Mouse (Mus musculus): ENCODE data around the gene Mgam.
"Not testable (repeated sequence)": the region's sequence is repeated elsewhere in the genome, so short reads cannot be mapped to it uniquely, and the experiment has no call there.

Gene Mgam

DNA sequence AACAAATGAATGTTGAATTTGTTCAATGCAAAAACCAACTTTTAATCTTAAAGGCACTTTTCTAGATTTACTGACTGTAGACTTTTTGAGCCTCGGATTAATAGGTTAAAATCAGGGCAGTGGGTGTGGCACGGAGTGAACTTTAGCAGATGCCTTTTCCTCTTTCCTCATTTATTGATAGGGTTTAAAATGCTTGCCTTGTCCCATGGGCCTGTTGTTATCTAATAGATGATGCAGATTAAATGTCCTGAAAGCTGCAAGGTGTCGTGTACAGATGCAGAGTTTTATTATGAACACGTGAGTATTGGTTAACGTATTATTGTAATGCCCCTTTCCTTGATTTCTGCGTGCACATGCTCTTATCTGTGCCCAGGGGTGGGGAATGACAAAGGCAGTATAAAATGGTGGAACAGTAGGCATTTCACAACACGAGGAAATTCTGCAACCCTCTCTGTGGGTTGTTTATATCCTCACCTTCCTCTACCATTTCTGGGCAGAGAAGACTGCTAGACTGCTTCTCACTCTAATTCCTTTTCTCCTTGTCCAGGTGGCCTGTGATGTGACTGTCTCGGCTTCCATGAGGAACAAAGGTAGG is at the start of gene Mgam:
Mgam (plus strand) TSS at position 426 of the 595 bp plus-strand sequence.
- DNase-seq (ENCODE audit: extremely low spot score, low spot score), result no peak

DNA sequence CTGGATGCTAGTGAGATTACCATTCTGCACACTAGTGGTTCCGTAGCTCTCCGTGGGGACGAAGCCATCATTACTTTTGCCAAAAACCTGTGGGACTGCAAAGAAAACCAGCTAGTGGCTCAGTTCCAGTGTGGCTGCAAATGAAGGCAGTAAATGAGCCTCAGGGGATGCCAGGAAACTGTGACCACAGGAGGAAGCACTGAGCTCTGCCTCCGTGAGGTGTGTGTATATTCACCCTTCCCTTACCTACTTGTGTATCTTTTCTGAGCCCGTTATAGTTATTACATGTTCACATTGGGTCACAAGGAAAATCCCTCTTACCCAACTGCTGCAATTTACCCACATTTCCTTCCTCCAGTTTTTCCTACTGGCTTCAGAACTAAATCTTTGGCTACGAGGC is 44.3 kb upstream of the Mgam start:
- no peak for DNase-seq (ENCODE audit: extremely low spot score, low spot score)

- no peak for DNase-seq (ENCODE audit: extremely low spot score, low spot score)
Observed at GRCm38 (mm10) chr6:40585645-40586044, 43.0 kb upstream of the Mgam start, which contains the start of gene Clec5a. Clec5a (minus strand) TSS chr6:40585821.

- DNase-seq (ENCODE audit: extremely low spot score, low spot score), result no peak
Observed at GRCm38 (mm10) chr6:40588346-40588745, 40.3 kb upstream of the Mgam start.

- no peak for DNase-seq (ENCODE audit: extremely low spot score, low spot score)
Observed at GRCm38 (mm10) chr6:40594804-40595550, 33.7 kb upstream of the Mgam start.

GRCm38 (mm10) chr6:40598546-40598945 is 30.1 kb upstream of the Mgam start:
- not testable (repeated sequence) for DNase-seq (ENCODE audit: extremely low spot score, low spot score)

GRCm38 (mm10) chr6:40607431-40607830 is 21.2 kb upstream of the Mgam start:
- DNase-seq (ENCODE audit: extremely low spot score, low spot score), result no peak

DNA sequence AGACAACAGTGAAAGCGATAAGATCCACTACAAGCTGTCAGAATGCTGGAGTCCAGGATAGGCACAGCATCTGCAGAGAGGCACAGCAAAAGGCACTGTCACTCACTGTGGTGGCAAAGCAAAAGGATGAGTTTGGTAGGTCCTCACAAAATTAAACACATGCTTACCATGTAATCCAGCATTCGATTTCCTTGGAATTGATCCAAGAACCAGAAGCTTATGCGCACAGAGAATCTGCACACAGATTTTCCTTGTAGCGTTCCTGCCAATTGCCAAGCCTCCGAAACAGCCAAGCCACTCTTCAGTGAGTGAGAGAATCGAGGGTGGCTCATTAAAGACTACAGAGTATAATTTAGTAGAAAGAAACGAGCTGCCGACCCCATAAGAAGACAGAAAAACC is 18.4 kb upstream of the Mgam start:
- no peak for DNase-seq (ENCODE audit: extremely low spot score, low spot score)

- DNase-seq (ENCODE audit: extremely low spot score, low spot score), result no peak
Observed at GRCm38 (mm10) chr6:40613260-40613852, 15.3 kb upstream of the Mgam start, which contains the start of gene Tas2r138. Tas2r138 (minus strand) TSS chr6:40613310.

DNA sequence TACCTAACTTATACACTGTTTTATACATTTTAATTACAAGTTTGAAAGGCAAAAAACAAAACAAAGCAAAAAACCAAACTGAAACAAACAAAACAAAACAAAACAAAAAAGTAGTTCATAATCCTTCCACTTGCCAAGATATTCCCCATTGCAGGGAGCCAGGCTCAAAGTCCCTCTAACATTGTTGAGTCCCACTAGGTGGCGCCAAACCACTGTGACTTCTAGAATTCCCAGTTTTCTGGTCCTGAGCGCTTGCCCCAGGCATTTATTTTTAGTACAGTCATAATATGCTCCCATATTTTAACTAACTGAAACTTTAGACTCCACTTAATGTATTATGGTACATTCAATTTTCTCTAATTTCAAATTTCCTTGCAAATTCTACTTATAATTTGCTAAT is 10.7 kb upstream of the Mgam start:
- peak; percentile 62 for DNase-seq (ENCODE audit: extremely low spot score, low spot score)

DNA sequence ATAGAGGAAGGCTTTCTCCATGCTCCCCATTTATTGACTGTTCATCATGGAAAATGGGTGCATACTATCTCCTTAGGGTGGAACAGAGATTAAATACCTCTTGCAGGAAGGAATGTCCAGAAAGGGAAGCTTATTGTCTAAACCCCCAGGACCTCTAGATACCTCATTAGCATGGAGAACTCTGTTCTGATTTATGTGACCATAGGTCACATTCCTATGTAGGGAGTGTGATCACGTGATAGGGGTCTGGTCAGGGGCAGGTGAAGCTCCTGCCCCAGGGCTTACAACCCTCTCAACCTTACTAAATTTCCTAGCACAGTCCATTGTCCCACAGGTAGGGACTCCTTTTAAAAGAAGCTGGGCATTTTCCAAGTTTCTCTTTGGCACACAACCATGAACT is 2.5 kb upstream of the Mgam start:
- no peak for DNase-seq (ENCODE audit: extremely low spot score, low spot score)

- no peak for DNase-seq (ENCODE audit: extremely low spot score, low spot score)
Observed at GRCm38 (mm10) chr6:40634640-40635071, 6.0 kb downstream of the Mgam start.

GRCm38 (mm10) chr6:40635559-40635958 is 6.9 kb downstream of the Mgam start:
- no peak for DNase-seq (ENCODE audit: extremely low spot score, low spot score)

DNA sequence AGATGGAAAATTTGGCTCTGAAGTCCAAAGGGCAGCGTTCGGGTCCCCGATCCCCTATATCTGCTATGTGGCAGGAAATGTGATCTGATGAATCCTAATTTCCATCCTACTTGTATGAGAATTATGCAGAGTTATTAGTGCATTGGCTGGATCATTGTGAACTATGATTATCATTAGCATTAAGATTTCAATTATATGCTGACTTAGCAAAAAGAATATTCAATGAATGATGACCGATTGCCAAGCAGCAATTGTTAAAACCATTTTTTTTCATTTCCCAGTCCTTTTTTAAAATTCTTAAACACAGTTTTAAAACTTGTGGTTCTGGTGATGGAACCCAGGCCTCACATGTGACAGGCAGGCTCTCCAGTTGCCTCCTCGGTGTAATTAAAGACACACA is 9.1 kb downstream of the Mgam start:
- DNase-seq (ENCODE audit: extremely low spot score, low spot score), result no peak

DNA sequence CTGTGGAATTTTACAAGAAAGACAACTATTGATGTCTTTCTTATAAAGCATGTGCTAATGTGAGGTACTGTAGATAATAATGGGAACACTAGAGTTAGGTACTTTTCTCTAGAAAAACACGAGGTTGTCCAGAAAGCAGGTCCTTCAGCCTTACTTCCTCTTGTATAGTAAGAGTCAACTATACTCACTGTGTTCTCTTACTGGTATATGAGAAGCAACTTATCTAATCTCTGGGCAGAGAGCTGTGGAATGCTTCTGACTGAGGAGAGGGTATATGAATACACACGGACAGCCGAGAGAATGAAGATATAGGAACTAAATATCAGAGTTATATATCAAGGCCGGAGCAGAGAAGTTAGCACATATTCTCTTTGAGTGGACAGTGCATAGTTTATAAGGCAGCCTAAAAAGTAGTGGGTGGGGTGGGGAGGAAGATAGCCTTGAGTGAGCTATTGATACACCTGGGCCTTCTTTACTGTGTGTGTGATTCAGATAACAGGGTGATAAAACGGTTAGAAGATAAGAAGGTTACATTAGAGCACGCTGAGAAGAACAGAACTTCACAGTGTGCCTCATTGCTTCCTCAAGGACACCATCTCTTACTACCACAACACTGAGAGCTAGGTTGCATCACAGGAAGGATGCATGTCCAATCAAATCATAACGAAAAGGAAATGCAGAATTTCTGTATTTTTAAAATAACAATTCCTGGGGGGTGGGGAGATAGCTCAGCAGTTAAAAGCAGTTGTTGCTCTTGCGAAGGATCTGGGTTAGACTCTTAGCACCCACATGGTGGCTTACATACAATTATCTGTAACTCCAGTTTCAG is 12.3 kb downstream of the Mgam start:
- no peak for DNase-seq (ENCODE audit: extremely low spot score, low spot score)

DNA sequence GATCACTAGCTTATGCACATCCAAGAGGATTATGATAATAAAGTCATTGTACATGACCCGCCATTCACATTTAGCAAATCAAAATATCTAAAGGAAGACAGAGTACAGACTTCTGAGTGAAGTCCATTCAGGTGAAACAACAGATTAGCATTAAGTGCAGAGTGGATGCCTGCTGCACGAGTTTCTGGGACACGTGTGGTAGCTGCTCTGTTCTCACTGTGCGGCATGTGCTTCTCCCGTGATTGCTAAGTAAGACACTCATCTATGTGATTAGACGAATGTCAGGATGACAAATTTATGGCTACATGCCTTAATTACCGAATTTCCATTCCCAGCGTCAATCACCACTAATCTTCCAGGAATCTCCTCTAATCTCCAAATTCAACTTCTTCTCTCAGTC is 17.1 kb downstream of the Mgam start:
- DNase-seq (ENCODE audit: extremely low spot score, low spot score), result no peak

- no peak for DNase-seq (ENCODE audit: extremely low spot score, low spot score)
Observed at GRCm38 (mm10) chr6:40650953-40651352, 22.3 kb downstream of the Mgam start.

- no peak for DNase-seq (ENCODE audit: extremely low spot score, low spot score)
Observed at GRCm38 (mm10) chr6:40660930-40661329, 32.3 kb downstream of the Mgam start.

- peak; percentile 19 for DNase-seq (ENCODE audit: extremely low spot score, low spot score)
Observed at GRCm38 (mm10) chr6:40689180-40689579, 60.5 kb downstream of the Mgam start.

DNA sequence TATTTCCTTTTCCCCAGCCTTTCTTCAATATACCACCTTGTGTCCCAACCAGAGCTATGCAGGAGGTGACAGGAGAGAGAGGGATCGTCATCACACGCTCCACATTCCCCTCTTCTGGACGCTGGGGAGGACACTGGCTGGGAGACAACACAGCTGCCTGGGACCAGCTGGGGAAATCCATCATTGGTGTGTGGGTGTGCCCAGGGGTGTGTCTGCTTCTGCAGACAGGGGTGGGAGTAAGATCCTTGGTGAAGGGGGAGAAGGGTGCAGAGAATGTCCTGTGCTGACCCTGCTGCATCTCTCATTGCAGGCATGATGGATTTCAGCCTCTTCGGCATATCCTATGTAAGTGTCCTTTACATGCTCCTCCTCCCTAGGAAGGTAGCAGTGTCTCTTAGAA is 63.4 kb downstream of the Mgam start:
- DNase-seq (ENCODE audit: extremely low spot score, low spot score), result not testable (repeated sequence)

DNA sequence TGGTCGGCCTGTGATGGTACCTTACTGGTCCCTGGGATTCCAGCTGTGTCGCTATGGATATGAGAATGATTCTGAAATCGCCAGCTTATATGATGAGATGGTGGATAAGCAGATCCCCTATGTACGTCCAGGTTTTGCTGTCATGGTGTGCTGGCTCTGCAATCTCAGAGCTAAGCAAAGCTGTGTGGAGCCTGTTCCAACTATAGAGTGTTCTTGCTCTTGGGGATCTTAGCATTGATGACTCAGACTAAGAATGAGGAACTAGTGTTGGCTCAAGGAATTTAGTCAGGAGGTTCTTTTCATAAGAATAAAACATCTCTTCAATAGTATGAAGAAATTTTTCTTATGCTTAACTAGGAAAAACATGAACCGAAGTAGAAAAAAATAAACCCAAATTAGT is 84.9 kb downstream of the Mgam start:
- DNase-seq (ENCODE audit: extremely low spot score, low spot score), result not testable (repeated sequence)

DNA sequence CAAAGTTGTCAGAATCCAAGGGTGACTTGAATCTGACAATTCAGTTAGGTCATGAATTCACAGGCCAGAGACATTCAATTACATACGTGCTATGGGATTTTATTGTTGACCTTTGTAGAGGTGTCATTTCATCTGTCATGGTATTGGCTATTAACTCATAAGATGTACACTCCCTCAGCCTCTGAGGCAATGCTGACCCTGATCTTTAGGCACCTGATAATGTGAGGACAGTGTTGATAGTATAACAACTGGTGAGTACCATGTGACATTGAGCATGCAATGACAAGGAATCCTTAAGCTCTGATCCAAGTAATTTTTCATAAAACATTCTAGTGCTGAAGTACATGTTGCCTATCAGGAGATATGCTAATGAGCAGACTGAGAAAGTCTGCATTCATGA is 87.1 kb downstream of the Mgam start:
- no peak for DNase-seq (ENCODE audit: extremely low spot score, low spot score)
